Mouse (Mus musculus) layer of hippocampus, adult 9-10 months (tissue): Measurements from ENCODE around the gene Tmod2.
"Not testable (repeated sequence)": the region's sequence is repeated elsewhere in the genome, so short reads cannot be mapped to it uniquely, and the experiment has no call there.

Experiments
- DNase-seq: peaks from one replicate; pipeline ENCODE4 v3.0.0; 2022; ENCODE audit warnings: low spot score

Tmod2 gene

GRCm38 (mm10) chr9:75610571-75611493, at the start of gene Tmod2:
TSS of gene Tmod2 (minus strand) at chr9:75611325.
- DNase-seq, result no peak

GRCm38 (mm10) chr9:75660917-75661316, 49.8 kb upstream of the Tmod2 start:
- no peak for DNase-seq

DNA sequence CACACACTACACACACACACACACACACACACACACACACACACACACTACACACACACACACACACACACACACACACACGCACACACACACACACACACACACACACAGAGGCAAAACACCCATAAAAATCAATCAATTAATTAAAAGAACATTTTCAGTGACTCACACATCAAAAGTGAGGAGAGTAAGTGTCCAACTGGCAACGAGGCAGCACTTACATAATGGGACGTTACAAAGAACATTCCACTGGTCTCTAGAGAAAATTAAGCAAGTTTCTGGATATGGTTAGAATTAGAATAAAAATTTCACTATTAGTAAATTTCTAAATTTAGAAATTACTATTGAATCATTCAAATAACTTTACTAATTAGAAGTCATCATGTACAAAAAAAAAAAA, 45.3 kb upstream of the Tmod2 start:
- DNase-seq, result not testable (repeated sequence)

DNA sequence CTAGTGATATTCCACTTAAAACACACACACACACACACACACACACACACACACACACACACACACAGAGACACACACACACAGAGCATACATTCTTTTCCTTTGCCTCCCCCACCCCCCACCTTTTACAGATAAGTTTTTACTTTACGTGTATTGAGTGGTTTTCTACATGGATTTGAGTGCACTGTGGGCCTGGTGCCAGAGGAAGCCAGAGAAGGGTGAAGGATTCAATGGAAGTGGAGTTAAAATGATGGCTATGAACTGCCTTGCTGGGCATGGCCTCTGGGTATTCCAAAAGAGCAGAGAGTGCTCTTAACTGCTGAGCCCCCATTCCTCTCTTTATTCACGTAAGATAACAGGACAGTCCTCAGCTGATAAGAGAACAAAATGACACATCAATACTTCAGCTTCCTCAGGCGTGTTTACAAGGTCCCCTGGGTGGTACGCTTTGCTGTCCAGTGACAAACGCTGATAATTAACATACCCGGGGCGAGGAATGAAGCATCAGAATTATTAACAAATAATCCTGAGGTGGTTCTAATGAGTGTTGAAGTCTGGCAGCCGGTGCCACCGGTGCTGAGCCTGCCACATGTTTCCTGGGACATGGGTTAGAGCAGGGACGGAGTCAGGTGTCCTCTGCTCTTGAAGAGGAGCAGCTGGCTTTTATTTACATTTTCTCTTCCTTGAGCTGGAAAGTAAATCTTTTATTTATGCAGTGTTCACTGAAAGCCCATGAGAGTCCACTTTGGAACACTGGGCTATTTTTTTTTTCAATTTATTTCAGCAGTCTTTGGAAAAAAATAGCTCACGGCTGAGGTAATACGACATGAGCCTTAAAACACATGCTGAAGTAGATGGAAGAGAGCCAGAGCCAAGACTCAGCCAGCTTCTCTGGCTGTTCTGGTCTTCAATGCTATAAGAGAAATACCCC, 43.1 kb upstream of the Tmod2 start:
- DNase-seq, result no peak

GRCm38 (mm10) chr9:75645405-75645804, 34.3 kb upstream of the Tmod2 start:
- no peak for DNase-seq

GRCm38 (mm10) chr9:75634226-75634625, 23.1 kb upstream of the Tmod2 start:
- DNase-seq, result no peak

DNA sequence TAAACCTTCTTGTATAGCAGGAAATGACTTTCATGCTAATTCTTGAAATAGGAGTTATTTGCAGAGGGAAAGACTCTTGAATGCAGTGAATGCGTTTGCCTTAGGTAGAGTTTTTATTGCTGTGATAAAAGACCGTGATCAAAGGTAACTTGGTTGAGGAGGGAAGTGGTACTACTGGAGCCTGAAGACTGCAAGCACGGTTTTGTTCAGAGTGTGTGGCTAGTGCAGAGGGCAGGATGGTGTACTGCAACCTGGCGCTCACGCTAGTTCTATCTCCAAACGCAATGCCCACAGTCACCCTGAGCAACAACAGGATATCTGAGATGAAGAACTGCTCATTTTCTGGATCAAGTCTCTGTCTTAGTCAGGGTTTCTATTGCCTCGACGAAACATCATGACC, 22.5 kb upstream of the Tmod2 start:
- no peak for DNase-seq

GRCm38 (mm10) chr9:75632902-75633301, 21.8 kb upstream of the Tmod2 start:
- DNase-seq, result no peak

GRCm38 (mm10) chr9:75632111-75632510, 21.0 kb upstream of the Tmod2 start:
- DNase-seq, result no peak

GRCm38 (mm10) chr9:75630823-75631454, 19.8 kb upstream of the Tmod2 start:
- DNase-seq, result no peak

DNA sequence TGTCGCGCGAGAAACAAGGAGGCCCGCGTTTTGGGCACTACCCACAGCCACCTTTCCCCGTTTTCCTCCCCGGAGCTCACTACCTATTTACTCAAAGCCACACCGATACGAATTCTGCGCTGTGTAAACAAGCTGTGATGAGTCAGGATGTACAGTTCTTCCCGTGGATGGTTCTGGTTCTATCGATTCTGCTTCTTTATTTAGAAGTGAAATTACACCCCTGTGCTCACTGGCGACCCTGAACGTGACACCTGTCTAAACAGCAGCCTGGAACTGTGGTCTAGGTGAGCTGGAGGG, 15.1 kb upstream of the Tmod2 start:
- no peak for DNase-seq

GRCm38 (mm10) chr9:75625556-75626307, 14.6 kb upstream of the Tmod2 start, which contains the start of gene Lysmd2:
TSS of gene Lysmd2 (plus strand) at chr9:75625741.
- no peak for DNase-seq

DNA sequence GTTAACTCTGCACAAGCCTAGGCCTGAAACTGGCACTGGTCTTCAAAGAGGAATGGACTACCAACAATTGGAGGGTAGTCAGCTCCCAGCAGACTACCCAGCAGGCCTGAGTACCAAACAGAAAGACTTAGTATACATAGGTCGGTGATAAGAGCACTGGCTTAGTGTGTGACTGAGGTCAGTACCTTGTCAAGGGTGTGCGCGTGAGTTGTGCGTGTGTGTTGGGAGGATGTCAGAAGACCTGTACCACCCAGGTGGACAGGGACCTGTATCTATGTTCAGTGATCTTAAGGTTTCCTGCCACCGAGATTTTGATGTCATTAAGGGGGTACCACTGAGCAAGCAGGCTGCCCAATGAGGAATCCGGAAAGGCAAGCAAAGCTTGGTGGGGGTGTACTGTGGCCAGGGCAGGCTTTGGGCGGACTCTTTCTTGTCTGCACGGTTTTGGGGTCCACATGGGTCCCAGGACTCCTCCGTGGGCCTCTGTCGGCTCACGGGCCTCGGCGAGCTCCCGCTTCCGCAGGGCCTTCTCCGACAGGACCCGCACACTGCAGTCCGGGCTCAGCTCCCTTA, 13.9 kb upstream of the Tmod2 start:
- DNase-seq, result no peak

- no peak for DNase-seq
These were observed 10.3 kb upstream of the Tmod2 start for GRCm38 (mm10) chr9:75621428-75621827.

- DNase-seq, result not testable (repeated sequence)
These were observed 8.6 kb upstream of the Tmod2 start for GRCm38 (mm10) chr9:75619761-75620160.

GRCm38 (mm10) chr9:75618836-75619400, 7.8 kb upstream of the Tmod2 start:
- DNase-seq, result no peak

- no peak for DNase-seq
These were observed 5.4 kb upstream of the Tmod2 start for GRCm38 (mm10) chr9:75616560-75616959.

- DNase-seq, result no peak
These were observed 1.2 kb downstream of the Tmod2 start for GRCm38 (mm10) chr9:75609965-75610364.

DNA sequence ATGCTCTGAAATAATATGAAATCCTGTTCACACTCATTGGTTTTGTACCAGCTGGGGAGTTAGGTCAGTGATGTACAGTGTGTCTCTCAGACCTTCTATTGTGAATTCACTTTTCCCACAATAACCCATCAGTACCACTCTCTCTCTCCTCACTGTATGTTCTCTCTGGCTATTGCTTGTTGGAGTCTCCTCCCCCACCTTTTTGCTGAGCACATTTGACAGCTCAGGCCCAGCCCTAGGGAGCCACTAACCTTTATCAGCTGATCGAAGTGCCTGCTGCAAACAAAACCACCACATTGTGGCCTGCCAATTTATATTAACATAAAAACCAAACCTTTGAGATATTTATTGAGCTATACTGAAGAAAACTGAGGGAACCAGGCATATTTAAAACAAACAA, 1.6 kb downstream of the Tmod2 start:
- DNase-seq, result no peak

DNA sequence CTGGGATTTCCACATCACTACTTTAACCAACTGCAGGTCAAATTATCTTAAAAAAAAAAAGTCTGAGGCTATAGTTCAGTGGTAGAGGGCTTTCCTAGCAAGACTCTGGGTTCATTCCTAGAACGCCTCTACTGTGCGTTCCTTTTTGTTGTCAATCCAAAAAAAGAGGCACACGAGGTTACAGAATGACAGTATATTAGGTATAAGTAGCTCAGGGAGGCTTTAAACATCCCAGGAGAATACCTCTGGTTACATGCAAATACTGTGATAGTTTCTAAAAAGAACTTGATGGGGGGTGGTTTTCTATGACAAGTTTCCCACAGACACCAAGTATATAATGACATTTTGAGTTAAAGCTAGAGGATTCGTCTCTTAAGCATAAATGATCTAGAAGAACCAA, 3.6 kb downstream of the Tmod2 start:
- no peak for DNase-seq

DNA sequence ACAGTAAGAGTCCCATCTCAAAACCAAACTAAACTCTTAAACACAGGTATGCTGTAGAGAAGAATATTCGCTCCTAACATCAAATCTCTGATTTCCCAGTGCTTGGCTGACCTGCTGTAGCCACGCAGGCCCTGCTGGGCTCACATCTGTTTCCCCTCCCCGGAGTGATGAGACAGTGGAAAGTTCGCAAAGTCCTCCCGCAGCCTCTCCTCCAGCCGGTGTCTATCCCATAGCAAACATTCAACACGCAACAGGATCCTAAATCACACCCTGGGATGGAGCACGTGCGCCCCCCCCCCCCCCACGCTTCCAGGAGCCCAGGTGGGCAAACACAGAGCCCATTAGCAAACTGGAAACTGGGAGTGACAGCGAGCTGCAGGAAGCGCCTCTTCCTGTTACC, 9.6 kb downstream of the Tmod2 start:
- no peak for DNase-seq
